Mouse (Mus musculus): ENCODE measurements around the gene Kcnip2. TPM values are rescaled to one million over a fixed set of nuclear protein-coding genes. Genes with fewer than 3 reads are reported as not detected.

The Kcnip2 gene
- polyA plus RNA-seq (2014; fragmentation: Nextera tagmentation; extraction: Ambion mirVana), result 3.1 and 3.6 TPM in 2 replicates

DNA sequence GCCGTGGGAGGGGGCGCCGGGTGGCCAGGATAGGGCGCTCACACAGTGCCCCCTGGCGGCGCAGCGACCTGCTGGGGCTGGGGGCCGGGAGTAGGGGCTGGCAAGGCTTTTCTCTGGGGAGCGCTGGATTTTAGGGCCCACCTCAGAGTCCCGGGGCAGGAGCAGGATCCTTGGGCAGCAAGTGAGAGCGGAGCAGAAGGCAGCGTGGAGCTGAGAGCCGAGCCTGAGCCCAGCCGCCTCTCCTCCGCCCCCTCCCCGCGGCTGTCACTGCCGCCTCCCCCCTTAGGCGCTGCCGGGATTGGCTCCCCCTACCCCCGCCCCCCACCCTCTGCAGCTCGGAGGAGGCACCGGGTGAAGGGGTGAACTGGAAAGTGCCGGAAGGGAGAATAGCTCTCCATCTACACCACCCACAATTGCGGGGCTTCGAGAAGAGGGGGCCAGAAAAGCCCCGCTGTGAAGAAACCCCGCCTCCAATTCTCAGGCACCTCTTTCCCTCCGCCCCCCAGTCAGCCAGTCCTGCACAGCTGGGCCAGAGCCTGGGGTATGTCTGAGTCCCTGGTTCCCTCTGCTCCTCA, at the start of gene Kcnip2:
TSS of gene Kcnip2 (minus strand) at position 231 of the 575 bp plus-strand sequence.
- no peaks in the 10 kb centered on the region for H3K9me3 ChIP-seq (ENCODE audit: control insufficient read depth, low read length)
- peaks cover 11 to 22% of the 10 kb centered on the region in 2 experiments; a peak in 3 of 4 replicates for H3K4me1 ChIP-seq (ENCODE audit: control insufficient read depth in 2 of 2, insufficient read depth in 2 of 2, low read length in 2 of 2)
- no peak within 1 kb of the TSS for H3K27ac ChIP-seq (replicated peaks in 1 of 2; ENCODE audit: control insufficient read depth in 1 of 2, insufficient read depth in 1 of 2, low read depth in 2 of 2, low read length in 2 of 2)
- peaks cover 16% of the 10 kb centered on the region for H3K27me3 ChIP-seq (ENCODE audit: control insufficient read depth, insufficient read depth, low read length)
- peak within 1 kb of the TSS; percentile 39 to 42 for H3K4me3 ChIP-seq (ENCODE audit: control insufficient read depth in 1 of 2, insufficient read depth in 1 of 2, low read depth in 1 of 2, low read length in 2 of 2)
- peak within 1 kb of the TSS; percentile 64 for H3K9ac ChIP-seq (ENCODE audit: low read length)
- peak; percentile 17; the same call in 1 of the 2 replicates for ATAC-seq (ENCODE audit: insufficient number of reproducible peaks, insufficient read depth, low FRiP score, low read depth)
- H3K4me2 ChIP-seq (ENCODE audit: low read length), result peak within 1 kb of the TSS; percentile 91
- WGBS, result 1% methylated on average over 19 of the region's 29 CpGs
- peaks cover 7% of the 10 kb centered on the region; the same call in 1 of the 2 replicates for H3K36me3 ChIP-seq (ENCODE audit: control insufficient read depth, insufficient read depth, low read length)

DNA sequence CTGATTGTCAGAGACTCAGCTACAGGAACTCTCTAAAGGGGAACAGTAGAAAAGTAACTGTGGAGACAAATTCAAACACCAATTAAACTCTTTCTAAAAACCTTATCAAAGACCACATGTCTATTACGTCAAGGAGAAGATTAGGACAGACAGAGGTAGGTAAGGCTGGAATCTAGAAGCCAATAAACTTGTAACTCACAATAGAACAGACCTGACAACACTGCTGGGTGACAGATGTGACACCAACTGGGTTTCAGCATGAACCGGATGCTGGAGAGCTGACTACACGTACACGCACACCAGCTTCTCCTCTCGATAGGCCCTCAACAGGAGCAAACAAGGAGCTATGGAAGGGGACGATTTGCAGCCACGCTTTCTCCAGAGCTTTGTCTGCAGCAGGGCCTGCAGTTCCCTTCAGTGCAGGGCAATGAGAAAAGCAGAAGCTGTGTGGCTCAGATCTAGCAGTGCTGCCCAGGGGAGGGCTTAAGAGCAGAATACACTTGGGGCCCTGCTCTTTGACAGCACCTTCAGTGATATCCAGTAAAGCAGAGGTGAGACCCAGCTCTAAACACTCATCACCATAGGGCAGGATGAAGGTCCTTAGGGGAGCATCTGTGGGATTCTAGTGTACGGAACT, 39.5 kb upstream of the Kcnip2 start:
- H3K27ac ChIP-seq (replicated peaks in 1 of 2; ENCODE audit: control insufficient read depth in 1 of 2, insufficient read depth in 1 of 2, low read depth in 2 of 2, low read length in 2 of 2), result peak overlapping the region; percentile 65 to 86
- 33% methylated on average over 8 of the region's 8 CpGs for WGBS
- ATAC-seq (ENCODE audit: insufficient number of reproducible peaks, insufficient read depth, low FRiP score, low read depth), result no peak
- no peaks in the 10 kb centered on the region for H3K36me3 ChIP-seq (ENCODE audit: control insufficient read depth, insufficient read depth, low read length)
- H3K4me1 ChIP-seq (ENCODE audit: control insufficient read depth in 2 of 2, insufficient read depth in 2 of 2, low read length in 2 of 2), result peaks cover 11 to 18% of the 10 kb centered on the region in 2 experiments
- H3K27me3 ChIP-seq (ENCODE audit: control insufficient read depth, insufficient read depth, low read length), result no peaks in the 10 kb centered on the region
- H3K9me3 ChIP-seq (ENCODE audit: control insufficient read depth, low read length), result no peaks in the 10 kb centered on the region
- peak overlapping the region; percentile 60 for H3K4me2 ChIP-seq (ENCODE audit: low read length)
- H3K4me3 ChIP-seq (ENCODE audit: control insufficient read depth in 1 of 2, insufficient read depth in 1 of 2, low read depth in 1 of 2, low read length in 2 of 2), result peak overlapping the region in 1 of 2 experiments; percentile 11; a peak in 1 of 4 replicates
- H3K9ac ChIP-seq (ENCODE audit: low read length), result peak overlapping the region; percentile 56

DNA sequence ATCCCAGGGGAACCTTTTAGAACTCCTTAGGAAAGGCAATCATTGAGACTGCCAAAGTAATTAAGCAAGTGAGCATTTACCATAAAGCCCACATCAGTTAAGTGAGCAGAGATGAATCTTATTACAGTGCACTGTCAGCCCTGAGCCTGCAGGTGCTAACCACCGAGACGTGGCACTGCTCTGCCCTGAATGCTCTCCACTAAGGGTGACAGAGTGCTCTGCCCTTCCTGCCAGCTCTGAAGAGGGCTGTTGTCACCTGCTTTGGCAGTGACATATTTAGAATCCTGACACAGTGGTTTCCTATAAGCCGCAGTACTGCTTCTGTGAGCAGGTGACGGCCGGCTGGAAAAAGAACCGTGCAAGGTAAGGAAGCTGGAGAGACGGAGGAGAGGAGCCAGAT, 38.7 kb upstream of the Kcnip2 start:
- peak overlapping the region; percentile 86 to 91 for H3K27ac ChIP-seq (replicated peaks in 1 of 2; ENCODE audit: control insufficient read depth in 1 of 2, insufficient read depth in 1 of 2, low read depth in 2 of 2, low read length in 2 of 2)
- no peaks in the 10 kb centered on the region for H3K27me3 ChIP-seq (ENCODE audit: control insufficient read depth, insufficient read depth, low read length)
- H3K9me3 ChIP-seq (ENCODE audit: control insufficient read depth, low read length), result no peaks in the 10 kb centered on the region
- peak overlapping the region; percentile 11 to 21; a peak in 1 of 4 replicates for H3K4me3 ChIP-seq (ENCODE audit: control insufficient read depth in 1 of 2, insufficient read depth in 1 of 2, low read depth in 1 of 2, low read length in 2 of 2)
- peak overlapping the region; percentile 56 for H3K9ac ChIP-seq (ENCODE audit: low read length)
- no peaks in the 10 kb centered on the region for H3K36me3 ChIP-seq (ENCODE audit: control insufficient read depth, insufficient read depth, low read length)
- peaks cover 11 to 18% of the 10 kb centered on the region in 2 experiments for H3K4me1 ChIP-seq (ENCODE audit: control insufficient read depth in 2 of 2, insufficient read depth in 2 of 2, low read length in 2 of 2)
- H3K4me2 ChIP-seq (ENCODE audit: low read length), result peak overlapping the region; percentile 60
- 42% methylated on average over 7 of the region's 7 CpGs for WGBS
- ATAC-seq (ENCODE audit: insufficient number of reproducible peaks, insufficient read depth, low FRiP score, low read depth), result peak; percentile 86

DNA sequence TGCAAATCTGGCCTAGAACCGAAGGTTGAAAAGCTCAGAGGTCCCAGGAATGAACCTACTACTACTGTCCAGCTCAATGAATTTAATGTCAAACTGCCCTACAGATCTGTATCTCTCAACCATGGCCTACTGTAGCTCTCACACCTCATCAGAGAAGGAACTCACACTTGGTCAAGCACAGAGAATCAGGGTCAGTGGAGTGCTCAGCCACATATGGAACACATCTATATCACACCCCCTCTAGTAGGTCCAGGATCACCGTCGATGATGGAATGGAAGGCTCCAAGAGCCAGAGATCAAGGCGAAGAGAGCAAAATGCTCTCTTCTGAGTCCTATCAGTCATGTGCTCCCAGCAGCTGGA, 31.9 kb upstream of the Kcnip2 start:
- no peak overlapping the region for H3K27ac ChIP-seq (replicated peaks in 1 of 2; ENCODE audit: control insufficient read depth in 1 of 2, insufficient read depth in 1 of 2, low read depth in 2 of 2, low read length in 2 of 2)
- H3K4me3 ChIP-seq (ENCODE audit: control insufficient read depth in 1 of 2, insufficient read depth in 1 of 2, low read depth in 1 of 2, low read length in 2 of 2), result no peak overlapping the region
- no peaks in the 10 kb centered on the region for H3K36me3 ChIP-seq (ENCODE audit: control insufficient read depth, insufficient read depth, low read length)
- no peak for ATAC-seq (ENCODE audit: insufficient number of reproducible peaks, insufficient read depth, low FRiP score, low read depth)
- H3K4me1 ChIP-seq (ENCODE audit: control insufficient read depth in 2 of 2, insufficient read depth in 2 of 2, low read length in 2 of 2), result peaks cover 4 to 13% of the 10 kb centered on the region in 2 experiments
- H3K9ac ChIP-seq (ENCODE audit: low read length), result no peak overlapping the region
- 85% methylated on average over 4 of the region's 4 CpGs for WGBS
- H3K27me3 ChIP-seq (ENCODE audit: control insufficient read depth, insufficient read depth, low read length), result no peaks in the 10 kb centered on the region
- H3K4me2 ChIP-seq (ENCODE audit: low read length), result no peak overlapping the region
- H3K9me3 ChIP-seq (ENCODE audit: control insufficient read depth, low read length), result no peaks in the 10 kb centered on the region

DNA sequence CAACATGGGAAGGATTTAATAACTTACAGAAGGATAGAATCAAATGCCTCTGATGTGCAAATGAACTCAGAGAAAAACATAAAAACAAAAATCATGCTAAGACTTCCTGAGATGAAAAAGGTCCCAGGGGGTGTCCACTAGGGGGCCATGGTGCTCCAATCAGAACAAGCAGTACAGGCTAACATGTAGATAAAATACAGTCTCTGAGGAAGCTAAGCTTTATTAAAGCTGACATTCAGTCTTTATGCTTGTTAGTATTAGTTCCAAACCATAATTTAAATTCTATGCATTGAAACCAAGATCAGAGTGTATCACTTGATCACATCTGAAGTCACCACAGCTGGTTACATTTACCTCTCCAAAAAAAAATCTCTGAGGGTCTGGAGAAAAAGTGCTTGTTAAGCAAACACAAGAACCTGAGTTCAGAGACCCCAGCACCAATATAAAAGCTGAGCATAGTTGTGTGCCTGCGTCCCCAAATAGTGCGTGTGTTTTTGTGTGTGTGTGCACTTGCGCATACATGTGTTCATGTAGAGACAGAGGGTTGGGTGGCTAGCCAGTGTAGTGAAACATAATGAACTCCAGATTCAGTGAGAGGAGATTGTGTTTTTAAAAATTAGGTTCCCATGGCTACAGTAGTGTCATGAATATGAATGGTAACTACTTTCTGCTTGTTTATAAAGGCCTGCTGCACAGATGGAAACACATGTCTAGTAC, 31.3 kb upstream of the Kcnip2 start:
- Histone ChIP-seq H3K4me1 (ENCODE audit: control insufficient read depth in 2 of 2, insufficient read depth in 2 of 2, low read length in 2 of 2) (peaks cover 4 to 13% of the 10 kb centered on the region in 2 experiments), H3K27me3 (ENCODE audit: control insufficient read depth, insufficient read depth, low read length) (no peaks in the 10 kb centered on the region), H3K4me2 (ENCODE audit: low read length) (no peak overlapping the region), H3K9ac (ENCODE audit: low read length) (no peak overlapping the region), H3K9me3 (ENCODE audit: control insufficient read depth, low read length) (no peaks in the 10 kb centered on the region), H3K36me3 (ENCODE audit: control insufficient read depth, insufficient read depth, low read length) (no peaks in the 10 kb centered on the region), H3K4me3 (ENCODE audit: control insufficient read depth in 1 of 2, insufficient read depth in 1 of 2, low read depth in 1 of 2, low read length in 2 of 2) (no peak overlapping the region), H3K27ac (replicated peaks in 1 of 2; ENCODE audit: control insufficient read depth in 1 of 2, insufficient read depth in 1 of 2, low read depth in 2 of 2, low read length in 2 of 2) (no peak overlapping the region)
- 96% methylated on average over 3 of the region's 3 CpGs for WGBS
- ATAC-seq (ENCODE audit: insufficient number of reproducible peaks, insufficient read depth, low FRiP score, low read depth), result no peak

DNA sequence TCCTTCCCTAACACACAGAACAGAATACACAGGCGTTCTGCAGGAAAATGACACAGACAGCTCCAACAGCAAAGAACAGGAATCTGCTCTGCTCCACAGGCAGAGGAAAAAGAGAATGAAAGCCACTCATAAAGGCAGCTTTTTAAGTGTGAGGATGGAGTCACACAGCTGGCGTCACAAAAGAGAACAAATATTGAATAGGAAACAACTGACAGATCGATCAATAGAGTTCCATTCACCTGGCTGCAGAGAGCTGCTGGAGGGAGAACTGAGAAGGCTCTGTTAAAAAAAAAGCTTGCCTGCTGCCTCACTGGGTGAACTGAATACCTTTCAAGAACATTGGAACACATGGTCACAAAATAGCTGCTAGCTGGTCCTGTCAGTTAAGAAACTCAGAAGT, 28.3 kb upstream of the Kcnip2 start:
- Histone ChIP-seq H3K4me1 (ENCODE audit: control insufficient read depth in 2 of 2, insufficient read depth in 2 of 2, low read length in 2 of 2) (peaks cover 4 to 13% of the 10 kb centered on the region in 2 experiments), H3K27me3 (ENCODE audit: control insufficient read depth, insufficient read depth, low read length) (no peaks in the 10 kb centered on the region), H3K27ac (replicated peaks in 1 of 2; ENCODE audit: control insufficient read depth in 1 of 2, insufficient read depth in 1 of 2, low read depth in 2 of 2, low read length in 2 of 2) (no peak overlapping the region), H3K36me3 (ENCODE audit: control insufficient read depth, insufficient read depth, low read length) (no peaks in the 10 kb centered on the region), H3K9ac (ENCODE audit: low read length) (no peak overlapping the region), H3K4me3 (ENCODE audit: control insufficient read depth in 1 of 2, insufficient read depth in 1 of 2, low read depth in 1 of 2, low read length in 2 of 2) (no peak overlapping the region), H3K4me2 (ENCODE audit: low read length) (no peak overlapping the region), H3K9me3 (ENCODE audit: control insufficient read depth, low read length) (no peaks in the 10 kb centered on the region)
- WGBS, result 78% methylated on average over 3 of the region's 3 CpGs
- no peak for ATAC-seq (ENCODE audit: insufficient number of reproducible peaks, insufficient read depth, low FRiP score, low read depth)

DNA sequence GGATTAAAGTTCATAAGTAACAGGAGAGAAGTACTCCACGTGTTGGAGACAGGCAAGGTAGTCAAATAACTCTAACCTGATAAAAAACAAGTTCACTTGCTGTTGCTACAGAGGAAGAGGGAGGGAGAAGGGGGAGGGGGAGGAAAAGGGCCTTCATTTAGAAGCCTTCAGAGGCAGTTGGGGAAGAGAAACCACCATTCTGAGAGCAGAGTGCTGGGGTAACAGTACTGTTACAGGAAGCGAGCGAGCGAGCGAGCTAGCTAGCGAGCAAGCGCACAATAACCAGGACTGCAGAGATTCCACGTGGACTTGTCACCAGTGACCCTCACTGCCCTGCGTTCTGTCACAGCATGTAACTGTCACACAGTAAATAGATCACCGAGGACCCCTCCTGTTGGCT, 27.6 kb upstream of the Kcnip2 start:
- H3K9ac ChIP-seq (ENCODE audit: low read length), result no peak overlapping the region
- WGBS, result 14% methylated on average over 10 of the region's 10 CpGs
- ATAC-seq (ENCODE audit: insufficient number of reproducible peaks, insufficient read depth, low FRiP score, low read depth), result no peak
- no peak overlapping the region for H3K4me3 ChIP-seq (ENCODE audit: control insufficient read depth in 1 of 2, insufficient read depth in 1 of 2, low read depth in 1 of 2, low read length in 2 of 2)
- peak overlapping the region; percentile 34; the same call in 1 of the 2 replicates for H3K4me2 ChIP-seq (ENCODE audit: low read length)
- 0 out of 4 replicates have a peak overlapping the region, but pooled peaks have one; percentile 15 to 27 for H3K27ac ChIP-seq (replicated peaks in 1 of 2; ENCODE audit: control insufficient read depth in 1 of 2, insufficient read depth in 1 of 2, low read depth in 2 of 2, low read length in 2 of 2)
- no peaks in the 10 kb centered on the region for H3K9me3 ChIP-seq (ENCODE audit: control insufficient read depth, low read length)
- H3K27me3 ChIP-seq (ENCODE audit: control insufficient read depth, insufficient read depth, low read length), result no peaks in the 10 kb centered on the region
- H3K4me1 ChIP-seq (ENCODE audit: control insufficient read depth in 2 of 2, insufficient read depth in 2 of 2, low read length in 2 of 2), result peaks cover 4 to 13% of the 10 kb centered on the region in 2 experiments
- no peaks in the 10 kb centered on the region for H3K36me3 ChIP-seq (ENCODE audit: control insufficient read depth, insufficient read depth, low read length)

Data from heart, embryonic 14.5 days (tissue).